Mouse (Mus musculus): ENCODE results near the gene Pot1b.

- no peak for TF ChIP-seq CTCF (IDR thresholded peaks at IDR 0.05; ENCODE audit: extremely low read depth, insufficient read depth, low read length)
- TF ChIP-seq POLR2A (IDR thresholded peaks at IDR 0.05; ENCODE audit: extremely low read depth, insufficient read depth, low read length): no peak
Measured at GRCm38 (mm10) chr17:55726193-55726592, 13.8 kb upstream of the Pot1b start.

Measured in cortical plate, adult 2 months (tissue).